Mouse (Mus musculus) ES-E14 (cell line): ENCODE data around the gene Iqschfp.

Experiments used
- HCFC1 ChIP-seq: IDR thresholded peaks from 2 replicates; pipeline ENCODE4 v1.6.1; 2012; ENCODE audit warnings: low read length, inconsistent platforms, borderline replicate concordance; ENCODE audit not compliant: insufficient read depth
- MAFK ChIP-seq: IDR thresholded peaks from 2 replicates; pipeline ENCODE4 v1.6.1; 2014; ENCODE audit warnings: mild to moderate bottlenecking, low read depth, low read length, inconsistent platforms; ENCODE audit not compliant: insufficient read depth
- ZC3H11A ChIP-seq: IDR thresholded peaks from 2 replicates; pipeline ENCODE4 v1.6.1; 2012; ENCODE audit warnings: low read depth, mild to moderate bottlenecking, inconsistent platforms, low read length, borderline replicate concordance
- ZNF384 ChIP-seq: IDR thresholded peaks from 2 replicates; pipeline ENCODE4 v1.6.1; 2012; ENCODE audit warnings: low read depth, low read length, inconsistent platforms

- TF ChIP-seq ZNF384 (no peak), HCFC1 (no peak), ZC3H11A (no peak), MAFK (no peak)
Observed at GRCm38 (mm10) chr3:68096724-68097431, 204.8 kb downstream of the Iqschfp start.
